Mouse (Mus musculus) spleen, postnatal 14 days (tissue): ENCODE data around the gene Hoxa7.

Experiments
- DNase-seq, 2 experiments: peaks; one replicate each; pipeline ENCODE4 v3.0.0; 2021 to 2022; ENCODE audit warnings: low spot score in 2 of 2

The Hoxa7 gene

DNA sequence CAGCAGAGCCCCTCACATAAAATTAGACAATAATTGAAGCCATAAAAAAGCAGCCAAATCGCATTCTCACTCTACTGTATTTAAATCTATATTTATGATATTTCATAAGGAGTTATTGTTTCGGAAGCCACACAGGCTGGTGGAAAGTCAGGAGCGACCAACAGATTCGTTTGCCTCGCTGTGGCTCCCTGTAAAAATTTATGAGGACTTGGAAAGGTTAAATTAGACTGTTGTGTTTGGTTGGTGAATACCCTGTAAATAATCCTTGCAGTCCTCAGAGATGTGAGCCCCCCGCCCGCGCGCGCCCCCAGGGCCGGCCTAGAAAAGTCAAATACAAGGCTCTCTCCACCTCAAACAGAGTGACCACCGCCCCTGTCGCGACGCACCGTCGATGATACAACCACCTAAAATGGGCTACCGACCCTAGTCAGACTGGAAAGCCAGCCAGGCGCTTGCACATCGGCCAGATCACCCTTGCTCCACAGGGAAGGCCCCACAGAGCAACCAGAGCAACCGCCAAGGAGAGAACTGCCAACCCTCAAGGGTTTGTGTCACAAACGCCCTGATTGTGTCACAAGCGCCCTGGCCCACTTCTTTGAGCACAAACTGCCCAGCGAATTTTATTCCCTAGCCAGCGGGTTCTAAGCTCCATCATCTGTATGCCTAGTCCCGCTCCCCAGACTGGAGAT is 5.1 kb upstream of the Hoxa7 start:
- DNase-seq, result no peak

DNA sequence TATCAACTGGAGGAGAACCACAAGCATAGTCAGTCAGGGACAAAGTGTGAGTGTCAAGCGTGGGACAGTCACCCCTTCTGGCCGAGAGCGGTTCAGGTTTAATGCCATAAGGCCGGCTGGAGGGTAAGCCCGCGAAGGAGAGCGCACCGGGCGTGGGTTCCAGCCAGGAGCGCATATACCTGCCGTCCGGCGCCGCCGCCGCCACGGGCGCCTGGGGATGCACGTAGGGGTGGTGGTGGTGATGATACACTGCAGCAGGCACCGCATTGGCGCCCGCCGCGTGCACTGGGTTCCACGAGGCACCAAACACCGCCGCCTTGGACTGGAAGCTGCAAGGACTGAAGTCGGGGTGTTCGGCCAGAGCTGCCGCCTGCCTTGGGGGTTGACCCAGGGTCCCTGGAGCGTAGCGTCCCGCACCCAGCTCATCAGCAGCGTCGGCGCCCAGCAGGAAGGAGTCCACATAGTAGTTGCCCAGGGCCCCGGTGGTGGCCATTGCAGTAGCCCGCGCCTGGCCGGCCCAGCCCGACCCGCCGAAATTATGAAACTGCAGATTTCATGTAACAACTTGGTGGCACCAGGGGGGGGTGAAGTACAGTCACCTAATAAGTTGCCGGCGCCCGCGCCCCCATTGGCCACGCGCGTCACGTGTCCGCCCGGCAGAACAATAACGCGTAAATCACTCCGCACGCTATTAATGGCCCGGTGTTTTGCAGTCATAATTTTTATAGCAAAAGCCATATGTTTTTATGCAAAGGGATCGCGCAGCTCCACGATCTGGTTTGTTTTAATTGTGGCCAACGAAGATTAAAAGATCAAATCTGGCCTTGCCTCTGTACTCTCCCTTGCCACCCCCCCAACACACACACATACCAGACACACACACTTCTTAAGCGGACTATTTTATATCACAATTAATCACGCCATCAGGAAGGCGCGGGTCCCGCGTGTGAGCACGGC is 4.2 kb upstream of the Hoxa7 start:
- DNase-seq, result no peak

DNA sequence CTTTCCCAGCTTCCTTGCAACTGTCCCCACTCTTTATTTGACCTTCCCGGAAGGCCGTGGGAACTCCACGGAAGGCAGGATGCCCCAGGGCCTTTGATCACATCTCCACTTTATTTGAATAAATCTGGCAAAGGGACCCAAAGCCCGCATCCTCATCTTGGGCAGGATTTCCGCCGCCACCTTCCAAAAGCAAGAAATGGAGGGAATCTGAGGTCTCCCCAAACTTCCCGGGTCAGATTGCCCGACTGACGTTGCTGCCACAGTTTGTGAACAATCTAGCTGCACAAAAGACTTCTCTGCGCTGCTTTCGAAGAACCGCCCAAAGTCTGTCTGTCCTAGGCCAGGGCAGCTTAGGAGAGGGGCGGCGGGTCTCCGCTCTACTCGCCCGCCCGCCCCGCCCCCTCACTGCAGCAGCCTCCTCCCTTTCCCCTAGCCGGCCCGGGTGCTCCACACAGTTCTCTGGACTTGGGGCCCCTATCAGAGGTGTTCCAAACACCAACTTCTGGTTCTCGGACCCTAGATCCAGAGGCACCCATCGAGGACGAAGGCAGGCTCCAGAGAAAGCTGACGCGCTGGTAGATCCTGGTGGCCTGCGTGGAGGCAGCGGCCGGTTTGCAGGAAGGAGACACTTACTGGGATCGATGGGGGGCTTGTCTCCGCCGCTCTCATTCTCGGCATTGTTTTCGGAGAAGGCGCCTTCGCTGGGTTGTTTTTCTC is 3.4 kb upstream of the Hoxa7 start:
- no peak for DNase-seq

- no peak for DNase-seq
Measured at GRCm38 (mm10) chr6:52223939-52224760, 2.5 kb upstream of the Hoxa7 start.

DNA sequence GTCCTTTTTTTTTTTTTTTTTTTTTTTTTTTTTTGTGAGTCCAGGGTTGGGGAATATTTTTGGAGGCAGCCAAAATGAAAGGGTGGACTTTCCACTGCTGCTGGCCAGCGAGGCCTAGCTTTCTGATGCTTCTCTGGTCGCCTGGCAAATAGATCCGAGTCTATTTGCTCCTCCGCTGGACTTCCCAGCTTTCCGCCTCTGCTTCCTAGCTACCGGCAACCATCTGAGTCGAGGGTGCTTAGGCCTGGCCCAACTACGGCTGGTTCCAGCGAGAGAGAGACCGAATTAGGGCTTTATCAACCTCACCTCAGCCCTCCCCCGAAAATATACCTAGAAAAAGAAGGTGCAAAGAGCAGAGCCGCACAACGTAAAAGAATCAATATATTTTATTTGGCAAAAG is 1.1 kb upstream of the Hoxa7 start:
- no peak for DNase-seq

DNA sequence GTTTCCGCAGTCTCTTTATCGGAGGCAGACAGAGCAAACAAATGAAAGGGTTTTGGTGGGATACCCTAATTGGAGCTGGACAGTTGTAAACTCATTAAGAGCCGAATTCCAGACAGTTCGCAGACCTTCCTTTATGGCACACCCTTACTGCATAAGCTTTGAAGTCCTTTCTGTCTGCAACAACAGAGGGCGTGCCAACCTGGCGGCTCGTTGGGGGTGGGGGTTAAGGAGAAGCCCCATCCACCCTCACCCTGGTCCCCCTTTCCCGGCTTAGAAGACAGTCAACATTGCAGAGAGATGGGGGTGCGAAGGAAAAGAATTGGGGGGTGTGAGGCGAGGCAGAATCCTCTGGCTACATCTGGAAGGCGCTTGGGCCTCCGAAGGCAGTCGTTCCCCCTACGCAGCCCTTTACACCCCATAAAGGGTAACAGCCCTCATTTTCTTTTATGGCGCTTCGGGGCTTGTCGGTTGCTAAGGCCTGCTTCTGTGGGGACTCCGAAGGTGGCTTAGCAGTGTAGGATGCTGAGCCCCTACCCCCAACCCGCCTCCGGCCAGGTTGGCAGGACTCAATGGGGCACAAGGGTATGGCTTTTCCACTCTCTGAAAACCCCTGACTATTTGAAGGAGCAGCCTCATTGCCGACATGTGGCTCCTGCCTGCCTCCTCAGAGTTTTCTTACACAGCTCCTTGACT is 485 bp upstream of the Hoxa7 start:
- DNase-seq, result no peak

DNA sequence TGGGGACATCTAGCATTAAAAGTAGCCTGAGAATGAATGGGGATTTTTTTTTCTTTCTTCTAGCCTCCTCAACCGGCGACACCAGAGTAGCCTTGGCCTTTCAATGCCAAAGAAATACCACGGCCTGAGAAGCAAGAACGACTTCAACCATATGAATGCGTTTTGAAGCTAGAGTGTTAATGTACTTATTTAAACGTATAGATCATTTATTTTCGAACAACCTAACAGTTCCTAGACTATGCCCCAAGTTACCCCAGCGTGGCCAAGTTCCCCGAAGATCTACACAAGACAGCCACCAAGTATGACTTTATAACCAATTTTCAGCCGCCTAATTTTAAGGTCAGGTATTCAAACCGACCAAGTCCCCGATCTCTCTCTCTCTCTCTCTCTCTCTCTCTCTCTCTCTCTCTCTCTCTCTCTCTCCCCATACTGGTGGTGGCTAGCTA is 766 bp downstream of the Hoxa7 start:
- no peak for DNase-seq

GRCm38 (mm10) chr6:52220003-52220864 is 1.4 kb downstream of the Hoxa7 start:
- DNase-seq, result no peak

GRCm38 (mm10) chr6:52219234-52219942 is 2.3 kb downstream of the Hoxa7 start:
- DNase-seq, result no peak

DNA sequence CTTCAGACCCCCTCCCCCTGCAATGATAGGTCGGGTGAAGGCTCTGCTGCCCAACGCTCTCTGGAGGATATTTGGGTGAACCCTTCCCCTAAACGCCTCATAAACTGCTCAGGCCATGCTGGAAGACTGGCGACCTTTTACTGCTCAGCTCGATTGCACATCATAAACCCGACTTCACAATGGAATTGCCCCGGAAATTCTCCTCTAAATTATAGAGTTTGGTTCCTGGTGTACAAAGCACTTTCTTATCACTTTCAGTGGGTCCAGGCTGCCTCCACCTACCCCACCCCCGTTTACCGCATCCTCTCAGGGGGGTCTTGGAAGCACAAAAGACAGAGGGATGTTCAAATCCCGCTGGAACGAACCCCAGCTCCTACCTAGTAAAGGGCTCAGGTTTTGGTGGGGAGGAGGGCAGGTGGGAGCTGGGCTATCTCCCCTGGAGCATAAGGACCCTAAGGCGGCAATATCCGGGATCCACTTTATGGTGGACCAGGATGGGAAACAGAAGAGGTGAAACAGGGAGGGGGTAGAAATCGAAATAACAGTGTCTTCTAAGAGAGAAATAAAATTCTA is 2.9 kb downstream of the Hoxa7 start:
- DNase-seq, result no peak

- DNase-seq, result no peak
Measured at GRCm38 (mm10) chr6:52217895-52218642, 3.6 kb downstream of the Hoxa7 start.

DNA sequence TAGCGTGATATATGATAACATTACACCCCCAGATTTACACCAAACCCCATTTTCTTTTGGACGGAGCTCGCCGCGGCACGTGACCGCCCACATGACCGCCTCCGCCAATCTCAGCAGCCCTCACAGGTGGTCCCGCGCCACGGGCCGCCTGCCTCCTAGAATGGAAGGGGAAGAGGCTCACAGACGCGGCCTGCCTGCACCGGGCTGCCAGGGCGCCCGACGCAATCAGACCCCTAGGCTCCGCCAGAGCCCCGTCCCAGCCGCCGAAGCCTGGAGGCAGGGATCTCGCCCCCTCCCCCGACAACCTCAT is 4.2 kb downstream of the Hoxa7 start:
- DNase-seq, result no peak

DNA sequence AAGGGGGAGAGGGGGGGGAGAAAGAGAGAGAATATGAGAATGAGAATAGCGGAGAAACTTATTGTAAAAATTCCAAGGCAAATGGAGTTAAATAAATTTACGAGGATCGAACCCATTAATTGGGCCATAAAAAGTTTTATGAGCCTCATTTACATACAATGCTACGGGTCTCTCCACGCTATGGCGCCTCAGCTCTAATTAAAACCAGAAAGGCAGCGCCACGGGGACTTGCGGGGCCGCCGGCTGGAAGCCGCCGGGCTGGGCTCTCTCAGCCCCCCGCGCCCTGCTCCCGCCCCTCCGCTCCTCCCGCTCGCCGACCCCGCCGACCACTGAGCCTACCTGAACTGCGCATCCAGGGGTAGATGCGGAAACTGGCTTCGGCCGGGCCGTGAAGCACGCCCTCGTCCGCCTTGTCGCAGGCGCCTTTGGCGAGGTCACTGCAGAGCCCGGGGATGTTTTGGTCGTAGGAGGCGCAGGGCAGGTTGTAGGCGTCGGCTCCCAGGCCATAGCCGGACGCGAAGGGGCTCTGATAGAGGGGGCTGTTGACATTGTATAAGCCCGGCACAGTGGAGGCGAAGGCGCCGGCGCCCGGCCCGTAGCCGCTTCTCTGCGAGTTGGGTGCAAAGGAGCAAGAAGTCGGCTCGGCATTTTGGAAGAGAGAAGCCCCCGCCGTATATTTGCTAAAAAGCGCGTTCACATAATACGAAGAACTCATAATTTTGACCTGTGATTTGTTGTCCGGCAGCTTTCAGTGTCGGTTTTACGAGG is 4.8 kb downstream of the Hoxa7 start:
- no peak for DNase-seq

- DNase-seq, result no peak
Measured at GRCm38 (mm10) chr6:52215771-52216535, 5.7 kb downstream of the Hoxa7 start.

- DNase-seq, result no peak
Measured at GRCm38 (mm10) chr6:52215070-52215469, 6.6 kb downstream of the Hoxa7 start.

DNA sequence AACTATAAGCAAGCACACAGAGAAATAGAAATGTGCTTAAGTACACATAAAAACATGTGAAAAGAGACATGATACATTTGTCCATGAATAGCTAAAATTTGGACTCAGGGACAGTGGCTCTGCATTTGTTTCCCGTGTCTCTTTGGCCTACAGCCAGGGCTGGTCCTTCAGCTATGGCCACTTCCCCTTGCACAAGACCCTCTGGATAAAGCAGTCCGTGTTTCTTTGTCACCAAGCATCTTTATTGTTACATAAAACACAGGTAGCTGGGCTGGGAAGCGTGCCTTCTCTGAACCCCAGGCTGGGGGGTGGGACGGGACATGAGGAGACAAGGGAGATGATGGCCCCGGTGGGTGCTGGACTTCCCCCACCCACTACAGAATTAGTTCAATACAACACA is 7.4 kb downstream of the Hoxa7 start:
- no peak for DNase-seq
